Mouse (Mus musculus): Measurements from ENCODE around the gene Gm11116. TPM values are rescaled to one million over a fixed set of nuclear protein-coding genes. Genes with fewer than 3 reads are reported as not detected.
"Not testable (repeated sequence)": the region's sequence is repeated elsewhere in the genome, so short reads cannot be mapped to it uniquely, and the experiment has no call there.

Gm11116 gene
- polyA plus RNA-seq (2015; fragmentation: Nextera tagmentation; extraction: Ambion mirVana): not detected in 2 replicates

- DNase-seq (ENCODE audit: low spot score): no peak
Measured at GRCm38 (mm10) chr5:88111430-88111829, at the start of gene Gm11116. Gene Gm11116 (minus strand): TSS chr5:88111530.

GRCm38 (mm10) chr5:88153999-88154398 lies 42.7 kb upstream of the Gm11116 start, which contains the start of gene Gm11115:
Gene Gm11115 (minus strand): TSS chr5:88154099.
- DNase-seq (ENCODE audit: low spot score): no peak

GRCm38 (mm10) chr5:88086256-88086655 lies 25.1 kb downstream of the Gm11116 start, which contains the start of gene Smr2:
Gene Smr2 (plus strand): TSS chr5:88086556.
- DNase-seq (ENCODE audit: low spot score): not testable (repeated sequence)

Other genes starting within 250 kb of the Gm11116 start
- 0.12 and 0.26 TPM in 2 replicates for gene Odam, start 226.5 kb downstream of the Gm11116 start, polyA plus RNA-seq (2015; fragmentation: Nextera tagmentation; extraction: Ambion mirVana)
- 0.27 and 0.39 TPM in 2 replicates for gene Csn3, start 186.0 kb downstream of the Gm11116 start, polyA plus RNA-seq (2015; fragmentation: Nextera tagmentation; extraction: Ambion mirVana)
- not detected in 2 replicates for gene 2310003L06Rik, start 142.1 kb downstream of the Gm11116 start, polyA plus RNA-seq (2015; fragmentation: Nextera tagmentation; extraction: Ambion mirVana)
- gene Gm28434, start 142.0 kb downstream of the Gm11116 start, polyA plus RNA-seq (2015; fragmentation: Nextera tagmentation; extraction: Ambion mirVana): not detected in 2 replicates
- not detected in 2 replicates for gene Cabs1, start 132.1 kb downstream of the Gm11116 start, polyA plus RNA-seq (2015; fragmentation: Nextera tagmentation; extraction: Ambion mirVana)
- 0.31 TPM in 1 of 2 replicates, not detected in the other for gene Smr3a, start 109.0 kb downstream of the Gm11116 start, polyA plus RNA-seq (2015; fragmentation: Nextera tagmentation; extraction: Ambion mirVana)
- not detected in 2 replicates for gene Smr2, start 25.0 kb downstream of the Gm11116 start, polyA plus RNA-seq (2015; fragmentation: Nextera tagmentation; extraction: Ambion mirVana)
- gene Gm11115, start 42.6 kb upstream of the Gm11116 start, polyA plus RNA-seq (2015; fragmentation: Nextera tagmentation; extraction: Ambion mirVana): not detected in 2 replicates
- not detected in 2 replicates for gene Gm7714, start 157.4 kb upstream of the Gm11116 start, polyA plus RNA-seq (2015; fragmentation: Nextera tagmentation; extraction: Ambion mirVana)
- gene Prol1, start 205.8 kb upstream of the Gm11116 start, polyA plus RNA-seq (2015; fragmentation: Nextera tagmentation; extraction: Ambion mirVana): not detected in 2 replicates